Mouse (Mus musculus) mature B cell (primary cell): ENCODE data around the gene Teddm3.
"Not testable (repeated sequence)": the region's sequence is repeated elsewhere in the genome, so short reads cannot be mapped to it uniquely, and the experiment has no call there.

Experiments
- in situ Hi-C: fragments of 300-500 bp; cut with MboI; formaldehyde crosslinking; loops from 2 replicates; pipeline ENCODE4 v1.14.3; 2019

Teddm3 gene

DNA sequence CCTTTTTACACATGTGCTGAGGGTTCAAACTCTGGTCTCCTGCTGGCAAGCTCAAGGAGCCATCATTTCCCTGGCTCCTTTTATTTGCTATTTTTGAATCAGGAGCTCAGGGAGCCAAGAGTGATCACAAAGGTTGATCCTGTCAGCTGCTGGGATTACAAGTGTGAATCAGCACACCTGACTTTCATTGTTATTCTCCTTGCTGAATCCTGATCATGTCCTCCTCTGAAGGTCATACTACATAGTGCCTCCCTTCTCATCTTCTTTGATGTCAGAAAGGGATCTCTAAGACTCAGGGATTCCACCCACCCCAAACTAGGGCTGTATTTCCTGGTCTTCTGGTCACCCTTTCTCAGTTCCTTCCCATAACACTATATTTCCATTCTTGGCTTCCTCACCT, 3.9 kb downstream of the Teddm3 start:
- in situ Hi-C loops: no loop called here

- in situ Hi-C loops: not testable (repeated sequence)
Observed at GRCm38 (mm10) chr16:21148451-21148850, 5.3 kb downstream of the Teddm3 start.

DNA sequence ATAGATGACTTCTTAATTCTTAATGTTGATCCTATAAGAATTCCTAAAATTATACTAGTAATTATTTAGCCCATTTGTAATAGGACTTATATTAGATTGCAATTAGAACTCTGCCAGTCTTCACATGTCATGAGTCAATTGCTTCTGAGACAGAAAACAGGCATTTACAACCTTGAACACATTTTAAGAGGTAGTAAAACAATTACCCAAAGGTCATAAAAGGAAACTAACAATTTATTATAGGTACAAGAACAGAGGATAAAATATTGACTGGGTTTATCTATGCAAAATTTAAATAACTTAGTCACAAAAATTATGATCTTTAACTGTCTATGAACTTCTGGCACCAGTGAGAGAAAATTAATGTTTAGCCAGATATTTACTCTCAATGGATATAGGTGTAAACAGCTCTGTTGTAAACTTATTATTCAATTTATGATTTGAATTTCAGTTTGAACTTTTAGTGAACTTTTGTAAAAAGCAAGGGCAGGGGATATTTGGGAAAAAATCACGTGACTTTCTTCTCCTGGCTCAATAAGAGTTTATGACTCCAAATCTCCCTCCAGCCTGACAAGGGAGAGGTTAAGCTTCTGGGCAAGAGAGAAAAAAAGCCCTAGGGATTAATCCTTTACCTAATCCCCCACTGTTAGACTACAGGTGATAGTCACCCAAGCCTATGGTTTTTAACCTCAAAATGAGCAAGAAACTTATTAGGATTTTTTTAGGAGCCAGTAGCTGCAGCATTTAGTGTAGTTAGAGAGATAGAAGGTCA, 17.3 kb downstream of the Teddm3 start:
- in situ Hi-C loops: no loop called here

GRCm38 (mm10) chr16:21127666-21128065, 26.1 kb downstream of the Teddm3 start:
- in situ Hi-C loops: not testable (repeated sequence)

DNA sequence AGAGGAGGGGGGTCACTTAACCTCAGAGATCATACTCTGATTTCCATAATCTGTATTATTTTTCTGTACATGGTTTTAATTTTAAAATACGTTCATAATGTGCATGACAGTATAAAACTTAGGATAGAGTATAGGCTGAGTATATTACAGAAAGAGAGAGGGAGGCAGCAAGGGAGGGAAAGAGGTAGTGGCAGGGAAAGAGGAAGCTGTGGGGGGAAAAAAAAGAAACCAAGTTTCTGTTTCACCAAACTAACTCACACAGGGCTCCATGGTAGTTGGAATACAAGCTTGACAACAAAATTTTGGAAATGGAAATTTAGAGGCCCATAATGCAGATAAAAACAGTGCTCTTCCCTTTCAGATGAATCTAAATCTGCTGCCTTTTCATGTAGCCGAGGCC, 31.0 kb downstream of the Teddm3 start:
- in situ Hi-C loops: not testable (repeated sequence)

GRCm38 (mm10) chr16:21116078-21116477, 37.7 kb downstream of the Teddm3 start:
- in situ Hi-C loops: no loop called here

DNA sequence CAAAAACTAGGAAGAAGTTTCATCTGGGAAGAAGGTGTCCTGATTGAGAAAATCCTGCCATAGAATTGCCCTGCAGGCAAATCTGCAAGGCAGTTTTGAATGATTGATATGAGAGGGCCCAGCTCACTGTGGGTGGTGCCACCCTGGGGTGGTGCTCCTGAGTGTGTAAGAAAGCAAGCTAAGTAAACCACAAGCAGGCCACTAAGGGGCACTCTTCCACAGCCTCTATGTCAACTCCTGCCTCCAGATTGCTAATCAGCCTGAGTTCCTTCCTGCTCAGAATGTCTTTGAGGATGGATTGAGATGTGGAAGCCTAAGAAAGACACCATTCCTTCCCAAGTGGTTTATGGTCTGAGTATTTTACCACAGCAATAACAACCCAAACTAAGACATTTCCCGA, 44.3 kb downstream of the Teddm3 start:
- in situ Hi-C loops: no loop called here
